Mouse (Mus musculus): ENCODE measurements around the gene Clip4. TPM values are rescaled to one million over a fixed set of nuclear protein-coding genes. Genes with fewer than 3 reads are reported as not detected.
"Not testable (repeated sequence)": the region's sequence is repeated elsewhere in the genome, so short reads cannot be mapped to it uniquely, and the experiment has no call there.

The Clip4 gene
- 8.2 and 8.8 TPM in 2 replicates for polyA plus RNA-seq (2016; fragmentation: Nextera tagmentation; extraction: Ambion mirVana)

GRCm38 (mm10) chr17:71768173-71768572 lies at the start of gene Clip4:
Clip4 (plus strand) TSS chr17:71768473.
- not testable (repeated sequence) for H3K4me1 ChIP-seq; H3K27ac ChIP-seq; ATAC-seq (ENCODE audit: insufficient number of reproducible peaks, insufficient read depth, low FRiP score, low TSS enrichment); H3K9ac ChIP-seq; H3K4me3 ChIP-seq; H3K36me3 ChIP-seq; H3K9me3 ChIP-seq; H3K27me3 ChIP-seq; H3K4me2 ChIP-seq (replicated peaks)
- WGBS = 58% methylated on average over 1 of the region's 1 CpGs

- ATAC-seq (ENCODE audit: insufficient number of reproducible peaks, insufficient read depth, low FRiP score, low TSS enrichment) = no peak
- Histone ChIP-seq H3K4me1 (no peaks in the 10 kb centered on the region), H3K4me3 (no peak overlapping the region), H3K9ac (no peak overlapping the region), H3K36me3 (no peaks in the 10 kb centered on the region), H3K9me3 (no peaks in the 10 kb centered on the region), H3K27me3 (no peaks in the 10 kb centered on the region), H3K4me2 (replicated peaks) (no peak overlapping the region), H3K27ac (no peak overlapping the region)
Measured at GRCm38 (mm10) chr17:71720434-71720833, 47.8 kb upstream of the Clip4 start.

DNA sequence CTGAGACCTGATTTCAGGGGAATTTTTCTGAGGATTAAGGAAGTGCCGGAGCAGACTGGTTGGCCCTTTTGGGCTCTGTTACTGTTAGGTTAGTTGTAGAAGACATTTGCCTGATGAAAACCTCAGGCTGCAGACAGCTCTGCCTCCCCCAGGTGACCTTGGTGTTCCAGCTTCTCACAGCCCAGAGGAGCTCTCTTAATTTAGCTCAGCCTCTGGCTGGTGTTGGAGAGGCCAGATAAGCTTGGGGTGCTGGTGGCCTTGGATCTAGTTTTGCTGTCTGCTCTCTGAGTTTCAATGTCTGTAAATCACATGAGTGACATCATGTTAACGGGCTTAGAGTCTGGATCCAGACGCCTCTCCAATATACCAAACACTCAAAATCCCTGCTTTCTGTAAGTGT lies 47.3 kb upstream of the Clip4 start:
- ATAC-seq (ENCODE audit: insufficient number of reproducible peaks, insufficient read depth, low FRiP score, low TSS enrichment) = no peak
- H3K9ac ChIP-seq = no peak overlapping the region
- no peaks in the 10 kb centered on the region for H3K4me1 ChIP-seq
- no peaks in the 10 kb centered on the region for H3K9me3 ChIP-seq
- no peak overlapping the region for H3K27ac ChIP-seq
- 73% methylated on average over 3 of the region's 3 CpGs for WGBS
- no peaks in the 10 kb centered on the region for H3K36me3 ChIP-seq
- no peaks in the 10 kb centered on the region for H3K27me3 ChIP-seq
- H3K4me2 ChIP-seq (replicated peaks) = no peak overlapping the region
- no peak overlapping the region for H3K4me3 ChIP-seq

- no peak overlapping the region for H3K4me2 ChIP-seq (replicated peaks)
- no peak overlapping the region for H3K27ac ChIP-seq
- H3K9ac ChIP-seq = no peak overlapping the region
- no peak for ATAC-seq (ENCODE audit: insufficient number of reproducible peaks, insufficient read depth, low FRiP score, low TSS enrichment)
- H3K4me1 ChIP-seq = no peaks in the 10 kb centered on the region
- 0 out of 2 replicates have a peak, but pooled peaks cover 4% of the 10 kb centered on the region for H3K9me3 ChIP-seq
- H3K4me3 ChIP-seq = no peak overlapping the region
- H3K27me3 ChIP-seq = no peaks in the 10 kb centered on the region
- no peaks in the 10 kb centered on the region for H3K36me3 ChIP-seq
- 74% methylated on average over 2 of the region's 2 CpGs for whole genome bisulfite sequencing
Measured at GRCm38 (mm10) chr17:71730655-71731054, 37.6 kb upstream of the Clip4 start.

GRCm38 (mm10) chr17:71736442-71736841 lies 31.8 kb upstream of the Clip4 start:
- no peak overlapping the region for H3K27ac ChIP-seq
- no peaks in the 10 kb centered on the region for H3K27me3 ChIP-seq
- no peak overlapping the region for H3K4me3 ChIP-seq
- no peaks in the 10 kb centered on the region for H3K36me3 ChIP-seq
- no peak overlapping the region for H3K4me2 ChIP-seq (replicated peaks)
- H3K9ac ChIP-seq = no peak overlapping the region
- no peak for ATAC-seq (ENCODE audit: insufficient number of reproducible peaks, insufficient read depth, low FRiP score, low TSS enrichment)
- 72% methylated on average over 3 of the region's 3 CpGs for WGBS
- no peaks in the 10 kb centered on the region for H3K4me1 ChIP-seq
- 0 out of 2 replicates have a peak, but pooled peaks cover 4% of the 10 kb centered on the region for H3K9me3 ChIP-seq

DNA sequence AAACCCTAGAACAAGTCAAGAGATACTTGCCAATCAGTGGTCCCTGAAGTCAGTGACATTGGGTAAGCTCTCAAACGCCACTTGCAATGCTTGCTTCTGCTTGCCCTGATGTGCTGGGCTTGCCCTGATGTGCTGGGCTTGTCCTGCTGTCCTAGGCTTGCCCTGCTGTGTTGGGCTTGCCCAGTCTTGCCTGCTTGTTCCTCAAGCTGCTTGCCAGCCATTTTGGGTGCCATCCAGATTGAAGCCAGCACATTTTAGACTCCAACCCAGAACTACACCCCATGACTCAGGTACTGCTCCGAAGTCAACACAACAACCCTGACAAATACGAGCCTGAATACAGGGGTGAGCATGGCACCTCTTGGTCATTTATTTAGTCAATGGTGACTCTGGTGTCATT lies 26.1 kb upstream of the Clip4 start:
- H3K27ac ChIP-seq = no peak overlapping the region
- no peak overlapping the region for H3K4me3 ChIP-seq
- H3K9me3 ChIP-seq = no peaks in the 10 kb centered on the region
- H3K36me3 ChIP-seq = no peaks in the 10 kb centered on the region
- no peak overlapping the region for H3K9ac ChIP-seq
- H3K27me3 ChIP-seq = no peaks in the 10 kb centered on the region
- no peak for ATAC-seq (ENCODE audit: insufficient number of reproducible peaks, insufficient read depth, low FRiP score, low TSS enrichment)
- 82% methylated on average over 3 of the region's 3 CpGs for WGBS
- 0 out of 2 replicates have a peak, but pooled peaks cover 7% of the 10 kb centered on the region for H3K4me1 ChIP-seq
- no peak overlapping the region for H3K4me2 ChIP-seq (replicated peaks)

GRCm38 (mm10) chr17:71742935-71743334 lies 25.3 kb upstream of the Clip4 start:
- Histone ChIP-seq H3K27me3 (no peaks in the 10 kb centered on the region), H3K27ac (no peak overlapping the region), H3K9ac (no peak overlapping the region), H3K36me3 (no peaks in the 10 kb centered on the region), H3K4me1 (0 out of 2 replicates have a peak, but pooled peaks cover 7% of the 10 kb centered on the region), H3K9me3 (no peaks in the 10 kb centered on the region), H3K4me2 (replicated peaks) (no peak overlapping the region), H3K4me3 (no peak overlapping the region)
- ATAC-seq (ENCODE audit: insufficient number of reproducible peaks, insufficient read depth, low FRiP score, low TSS enrichment) = no peak
- 35% methylated on average over 5 of the region's 5 CpGs for WGBS

- WGBS = 82% methylated on average over 9 of the region's 9 CpGs
- no peaks in the 10 kb centered on the region for H3K36me3 ChIP-seq
- H3K27ac ChIP-seq = no peak overlapping the region
- H3K4me2 ChIP-seq (replicated peaks) = no peak overlapping the region
- ATAC-seq (ENCODE audit: insufficient number of reproducible peaks, insufficient read depth, low FRiP score, low TSS enrichment) = no peak
- H3K27me3 ChIP-seq = no peaks in the 10 kb centered on the region
- H3K4me1 ChIP-seq = 0 out of 2 replicates have a peak, but pooled peaks cover 7% of the 10 kb centered on the region
- H3K9ac ChIP-seq = no peak overlapping the region
- no peaks in the 10 kb centered on the region for H3K9me3 ChIP-seq
- H3K4me3 ChIP-seq = no peak overlapping the region
Measured at GRCm38 (mm10) chr17:71746114-71746513, 22.2 kb upstream of the Clip4 start.

GRCm38 (mm10) chr17:71747561-71747960 lies 20.7 kb upstream of the Clip4 start:
- no peak for ATAC-seq (ENCODE audit: insufficient number of reproducible peaks, insufficient read depth, low FRiP score, low TSS enrichment)
- H3K4me1 ChIP-seq = 0 out of 2 replicates have a peak, but pooled peaks cover 7% of the 10 kb centered on the region
- 78% methylated on average over 8 of the region's 8 CpGs for WGBS
- no peaks in the 10 kb centered on the region for H3K27me3 ChIP-seq
- H3K4me2 ChIP-seq (replicated peaks) = no peak overlapping the region
- H3K27ac ChIP-seq = no peak overlapping the region
- H3K9me3 ChIP-seq = no peaks in the 10 kb centered on the region
- no peak overlapping the region for H3K4me3 ChIP-seq
- no peak overlapping the region for H3K9ac ChIP-seq
- no peaks in the 10 kb centered on the region for H3K36me3 ChIP-seq

- H3K27ac ChIP-seq = no peak overlapping the region
- no peaks in the 10 kb centered on the region for H3K4me1 ChIP-seq
- H3K9ac ChIP-seq = no peak overlapping the region
- H3K4me3 ChIP-seq = no peak overlapping the region
- no peaks in the 10 kb centered on the region for H3K27me3 ChIP-seq
- H3K4me2 ChIP-seq (replicated peaks) = no peak overlapping the region
- ATAC-seq (ENCODE audit: insufficient number of reproducible peaks, insufficient read depth, low FRiP score, low TSS enrichment) = no peak
- 82% methylated on average over 9 of the region's 9 CpGs for WGBS
- no peaks in the 10 kb centered on the region for H3K9me3 ChIP-seq
- no peaks in the 10 kb centered on the region for H3K36me3 ChIP-seq
Measured at GRCm38 (mm10) chr17:71749616-71750168, 18.6 kb upstream of the Clip4 start.

GRCm38 (mm10) chr17:71752831-71753230 lies 15.4 kb upstream of the Clip4 start, which contains the start of gene Pcare:
Pcare (minus strand) TSS chr17:71752894.
- Histone ChIP-seq H3K4me2 (replicated peaks) (no peak within 1 kb of the TSS), H3K9ac (no peak within 1 kb of the TSS), H3K36me3 (no peaks in the 10 kb centered on the region), H3K4me3 (no peak within 1 kb of the TSS), H3K27me3 (no peaks in the 10 kb centered on the region), H3K9me3 (no peaks in the 10 kb centered on the region), H3K27ac (no peak within 1 kb of the TSS), H3K4me1 (no peaks in the 10 kb centered on the region)
- 53% methylated on average over 10 of the region's 10 CpGs for WGBS
- no peak for ATAC-seq (ENCODE audit: insufficient number of reproducible peaks, insufficient read depth, low FRiP score, low TSS enrichment)

GRCm38 (mm10) chr17:71760536-71760935 lies 7.7 kb upstream of the Clip4 start:
- no peak for ATAC-seq (ENCODE audit: insufficient number of reproducible peaks, insufficient read depth, low FRiP score, low TSS enrichment)
- Histone ChIP-seq H3K27ac (no peak overlapping the region), H3K9ac (no peak overlapping the region), H3K36me3 (no peaks in the 10 kb centered on the region), H3K9me3 (peaks cover 4% of the 10 kb centered on the region; the same call in 1 of the 2 replicates), H3K4me1 (no peaks in the 10 kb centered on the region), H3K27me3 (no peaks in the 10 kb centered on the region), H3K4me3 (no peak overlapping the region), H3K4me2 (replicated peaks) (no peak overlapping the region)
- WGBS = 79% methylated on average over 7 of the region's 7 CpGs

All from embryonic facial prominence, embryonic 12.5 days (tissue).